Mouse (Mus musculus): Measurements from ENCODE around the gene Gltp. TPM values are rescaled to one million over a fixed set of nuclear protein-coding genes. Genes with fewer than 3 reads are reported as not detected.

Gene Gltp
- polyA plus RNA-seq, 1 experiment = 118 TPM

GRCm38 (mm10) chr5:114661029-114661428, 29.8 kb downstream of the Gltp start:
- DNase-seq (ENCODE audit: low read depth) = no peak

DNA sequence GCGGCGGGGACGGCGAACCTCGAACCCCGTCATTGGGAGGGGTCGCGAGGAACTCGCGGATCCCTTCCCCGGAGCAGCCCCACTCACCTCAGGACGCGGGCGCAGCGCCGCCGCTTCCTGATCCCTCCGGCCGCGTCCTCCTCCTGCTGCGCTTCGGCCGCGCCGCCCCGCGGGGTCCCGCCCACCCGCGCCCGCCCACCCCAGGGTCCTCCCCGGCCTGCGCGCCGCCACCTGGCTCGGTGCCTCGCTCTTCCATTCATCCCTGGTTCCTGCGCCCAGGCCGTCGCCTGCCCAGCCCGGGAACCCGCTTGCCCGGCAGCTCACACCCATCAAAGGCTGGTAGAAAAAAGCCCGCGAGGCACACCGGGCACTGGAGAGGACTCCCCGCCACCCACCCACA, 32.5 kb downstream of the Gltp start, which contains the start of gene Trpv4:
TSS of gene Trpv4 (minus strand) at position 167 of the 400 bp plus-strand sequence.
- DNase-seq (ENCODE audit: low read depth) = no peak

- no peak for DNase-seq (ENCODE audit: low read depth)
These were observed 33.4 kb downstream of the Gltp start for GRCm38 (mm10) chr5:114657426-114657825.

DNA sequence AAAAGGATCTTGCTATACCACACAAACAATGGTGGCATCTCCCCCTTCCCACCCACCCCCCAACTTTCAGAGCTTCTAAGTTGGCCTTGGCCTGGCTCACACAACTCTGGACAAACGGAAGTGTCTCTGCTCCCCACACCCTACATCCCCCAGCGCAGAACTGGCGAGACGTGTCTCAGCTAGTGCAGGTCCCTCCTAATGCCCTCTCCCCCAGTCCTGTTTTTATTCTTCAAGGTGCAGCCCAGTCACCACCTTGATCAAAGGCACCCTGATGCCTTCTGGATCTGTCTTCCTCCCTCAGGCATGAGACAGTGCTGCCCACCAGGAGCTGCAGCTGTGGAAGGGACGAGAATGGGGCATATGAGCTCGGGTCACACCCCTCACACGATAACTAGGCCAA, 34.5 kb downstream of the Gltp start:
- no peak for DNase-seq (ENCODE audit: low read depth)

DNA sequence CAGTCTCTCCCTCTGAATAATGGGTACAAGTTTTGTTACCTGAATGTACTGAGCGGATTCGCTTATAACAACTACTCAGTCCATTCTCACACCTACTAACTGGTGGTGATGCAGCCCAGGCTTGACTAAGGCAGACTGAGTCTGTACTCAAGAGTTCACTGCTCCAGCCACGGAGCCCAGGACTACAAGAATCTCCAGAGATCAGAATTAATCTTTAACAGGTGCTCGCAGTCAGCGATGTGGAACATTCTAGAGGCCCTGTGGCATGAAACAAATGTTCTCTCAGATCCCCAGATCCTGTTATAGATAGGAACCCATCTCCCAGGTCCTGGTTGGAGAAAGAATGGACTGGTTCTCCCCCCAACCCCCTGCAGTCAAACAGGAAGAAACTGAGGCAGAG, 35.1 kb downstream of the Gltp start:
- DNase-seq (ENCODE audit: low read depth) = no peak

DNA sequence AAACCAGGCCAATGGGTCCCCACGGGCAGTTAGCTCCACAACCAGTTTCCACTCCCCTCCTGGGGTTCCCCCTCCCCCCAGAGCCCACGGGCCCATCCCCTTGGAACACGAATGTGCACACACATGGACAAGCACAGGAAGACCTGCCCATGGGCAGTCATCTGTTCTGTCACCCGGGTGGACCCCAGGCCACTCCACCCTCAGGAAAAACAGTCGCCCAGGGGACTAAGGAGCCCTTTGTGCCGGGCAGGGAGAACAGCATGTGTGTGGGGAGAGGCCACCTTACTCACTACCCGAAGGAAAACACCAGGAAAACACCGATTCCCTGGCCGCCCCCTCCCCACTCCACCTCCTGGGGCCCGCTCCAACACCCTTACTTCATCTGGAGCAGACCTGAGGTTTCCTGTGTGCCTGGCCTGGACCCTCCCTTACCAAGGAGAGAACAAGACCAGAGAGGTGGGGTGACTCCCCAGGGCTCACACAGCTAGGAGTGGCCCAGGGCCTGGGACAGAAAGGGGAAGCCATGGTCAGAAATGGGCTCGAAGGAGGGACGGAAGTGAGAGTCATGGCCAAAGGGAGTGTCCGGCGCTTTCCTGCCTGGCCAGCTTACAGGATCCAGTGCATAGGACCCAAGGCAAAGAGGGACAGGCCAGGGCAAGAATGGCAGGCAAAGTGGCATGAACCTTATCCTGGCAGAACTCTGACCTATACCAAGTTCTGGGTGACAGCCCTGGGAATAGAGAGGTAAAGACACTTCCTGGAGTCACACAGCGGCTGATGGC, 36.9 kb downstream of the Gltp start:
- no peak for DNase-seq (ENCODE audit: low read depth)

GRCm38 (mm10) chr5:114651449-114651848, 39.3 kb downstream of the Gltp start:
- DNase-seq (ENCODE audit: low read depth) = no peak

GRCm38 (mm10) chr5:114651002-114651401, 39.8 kb downstream of the Gltp start:
- no peak for DNase-seq (ENCODE audit: low read depth)

GRCm38 (mm10) chr5:114648728-114649311, 42.0 kb downstream of the Gltp start:
- no peak for DNase-seq (ENCODE audit: low read depth)

GRCm38 (mm10) chr5:114647211-114647974, 43.4 kb downstream of the Gltp start:
- no peak for DNase-seq (ENCODE audit: low read depth)

GRCm38 (mm10) chr5:114645916-114646315, 44.9 kb downstream of the Gltp start:
- no peak for DNase-seq (ENCODE audit: low read depth)

DNA sequence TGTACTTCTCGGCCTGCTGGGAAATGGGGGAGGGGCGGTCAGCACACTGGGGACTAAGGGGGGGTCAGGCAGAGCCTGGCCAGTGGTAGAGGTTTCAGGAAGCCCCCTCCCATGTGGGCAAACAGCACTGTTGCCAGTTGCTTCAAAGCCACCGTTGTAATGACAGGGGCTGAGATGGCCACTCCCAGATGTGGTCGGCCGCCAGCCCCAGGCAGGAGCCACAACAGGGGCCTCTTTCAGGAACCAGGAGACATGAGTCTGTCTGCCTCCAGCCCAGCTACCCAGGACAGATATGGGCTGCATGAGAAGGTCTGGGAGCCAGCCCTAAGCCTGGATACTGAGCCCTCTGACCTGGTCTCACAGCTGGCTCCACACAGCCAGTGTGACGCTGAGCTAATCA, 45.9 kb downstream of the Gltp start:
- no peak for DNase-seq (ENCODE audit: low read depth)

- DNase-seq (ENCODE audit: low read depth) = no peak
These were observed 50.0 kb downstream of the Gltp start for GRCm38 (mm10) chr5:114640809-114641208.

- DNase-seq (ENCODE audit: low read depth) = no peak
These were observed 51.2 kb downstream of the Gltp start for GRCm38 (mm10) chr5:114639645-114639957.

- DNase-seq (ENCODE audit: low read depth) = no peak
These were observed 51.8 kb downstream of the Gltp start for GRCm38 (mm10) chr5:114638769-114639644.

GRCm38 (mm10) chr5:114636091-114636490, 54.7 kb downstream of the Gltp start:
- no peak for DNase-seq (ENCODE audit: low read depth)

DNA sequence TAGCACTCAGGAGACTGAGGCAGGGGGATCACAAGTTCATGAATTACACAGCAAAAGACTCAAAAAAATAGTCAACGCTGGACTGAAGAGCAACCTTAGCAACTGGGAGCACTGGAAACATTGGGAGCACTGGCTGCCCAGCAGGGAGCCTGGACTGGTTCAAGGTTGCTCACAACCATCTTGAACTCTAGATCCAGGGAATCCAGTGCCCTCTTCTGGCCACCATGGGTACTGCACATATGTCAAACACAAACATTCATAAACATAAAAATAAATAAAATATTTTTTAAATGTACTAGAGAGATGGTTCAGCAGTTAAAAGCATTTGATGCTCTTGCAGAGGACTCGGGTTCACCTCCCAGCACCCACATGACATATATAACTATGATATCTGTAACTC, 59.4 kb downstream of the Gltp start:
- DNase-seq (ENCODE audit: low read depth) = no peak

DNA sequence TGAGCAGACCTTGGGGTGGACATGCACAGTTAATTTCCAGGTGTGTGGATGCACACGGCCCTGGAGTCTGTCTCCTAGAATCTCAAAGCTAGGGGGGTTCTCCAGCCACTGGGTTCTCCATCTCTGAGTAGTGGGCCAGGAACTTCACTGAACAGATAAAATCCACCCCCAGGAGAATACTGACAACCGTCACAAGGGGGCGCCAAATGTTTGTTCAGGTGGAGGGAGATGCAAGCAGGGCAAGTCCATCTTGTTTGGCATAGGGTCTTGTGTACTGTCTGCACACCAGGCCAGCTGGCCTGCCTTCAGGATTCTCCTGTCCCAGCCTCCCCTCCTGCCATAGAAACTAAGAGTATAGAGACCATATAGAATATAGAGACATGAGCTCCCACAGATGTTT, 65.2 kb downstream of the Gltp start:
- DNase-seq (ENCODE audit: low read depth) = no peak

- DNase-seq (ENCODE audit: low read depth) = no peak
These were observed 70.5 kb downstream of the Gltp start for GRCm38 (mm10) chr5:114620305-114620704.

Data from gonadal fat pad, adult 2 months (tissue).